Mouse (Mus musculus): ENCODE measurements around the gene Prkn. TPM values are rescaled to one million over a fixed set of nuclear protein-coding genes. Genes with fewer than 3 reads are reported as not detected.

Gene Prkn
- total and polyA plus RNA-seq, 2 experiments from 2014 or later = 6.2 to 6.8 TPM

GRCm38 (mm10) chr17:11309843-11310242 is 469.7 kb downstream of the Prkn start:
- no peaks in the 10 kb centered on the region for H3K9me3 ChIP-seq (ENCODE audit: low read length)
- H3K36me3 ChIP-seq (ENCODE audit: insufficient read depth) = no peaks in the 10 kb centered on the region
- no peak overlapping the region for H3K9ac ChIP-seq
- DNase-seq = no peak
- no peak for ATAC-seq
- H3K27ac ChIP-seq (ENCODE audit: low read depth, low read length) = no peak overlapping the region
- H3K4me2 ChIP-seq (ENCODE audit: low read depth) = no peak overlapping the region
- TF ChIP-seq CTCF (IDR thresholded peaks at IDR 0.05; ENCODE audit: low read depth) = no peak
- WGBS = 29% methylated on average over 1 of the region's 1 CpGs
- no peaks in the 10 kb centered on the region for H3K4me1 ChIP-seq (ENCODE audit: insufficient read depth)
- no peak overlapping the region for H3K4me3 ChIP-seq (ENCODE audit: low read depth, low read length)
- H3K27me3 ChIP-seq (ENCODE audit: insufficient read depth, low read length) = no peaks in the 10 kb centered on the region

- Histone ChIP-seq H3K9ac (no peak overlapping the region), H3K4me3 (ENCODE audit: low read depth, low read length) (no peak overlapping the region), H3K27ac (ENCODE audit: low read depth, low read length) (no peak overlapping the region), H3K4me1 (ENCODE audit: insufficient read depth) (no peaks in the 10 kb centered on the region), H3K9me3 (ENCODE audit: low read length) (no peaks in the 10 kb centered on the region), H3K4me2 (ENCODE audit: low read depth) (no peak overlapping the region), H3K36me3 (ENCODE audit: insufficient read depth) (no peaks in the 10 kb centered on the region), H3K27me3 (ENCODE audit: insufficient read depth, low read length) (no peaks in the 10 kb centered on the region)
- 43% methylated on average over 2 of the region's 2 CpGs for WGBS
- ATAC-seq (no peak), DNase-seq (no peak)
- TF ChIP-seq CTCF (IDR thresholded peaks at IDR 0.05; ENCODE audit: low read depth) = no peak
Observed at GRCm38 (mm10) chr17:11314163-11314562, 474.0 kb downstream of the Prkn start.

GRCm38 (mm10) chr17:11315675-11316074 is 475.5 kb downstream of the Prkn start:
- no peak for ATAC-seq
- no peaks in the 10 kb centered on the region for H3K36me3 ChIP-seq (ENCODE audit: insufficient read depth)

GRCm38 (mm10) chr17:11318946-11319345 is 478.8 kb downstream of the Prkn start:
- 95% methylated on average over 7 of the region's 7 CpGs for WGBS
- no peak overlapping the region for H3K4me3 ChIP-seq (ENCODE audit: low read depth, low read length)
- H3K36me3 ChIP-seq (ENCODE audit: insufficient read depth) = no peaks in the 10 kb centered on the region
- no peak for ATAC-seq
- no peak for TF ChIP-seq CTCF (IDR thresholded peaks at IDR 0.05; ENCODE audit: low read depth)
- no peak overlapping the region for H3K27ac ChIP-seq (ENCODE audit: low read depth, low read length)
- H3K4me2 ChIP-seq (ENCODE audit: low read depth) = no peak overlapping the region
- no peaks in the 10 kb centered on the region for H3K27me3 ChIP-seq (ENCODE audit: insufficient read depth, low read length)
- no peak for DNase-seq
- H3K9ac ChIP-seq = no peak overlapping the region
- H3K9me3 ChIP-seq (ENCODE audit: low read length) = no peaks in the 10 kb centered on the region
- no peaks in the 10 kb centered on the region for H3K4me1 ChIP-seq (ENCODE audit: insufficient read depth)

More at GRCm38 (mm10) chr17:11315675-11316074, 475.5 kb downstream of the Prkn start:
- H3K4me3 ChIP-seq (ENCODE audit: low read depth, low read length) = no peak overlapping the region
- WGBS = 95% methylated on average over 4 of the region's 4 CpGs
- H3K9me3 ChIP-seq (ENCODE audit: low read length) = no peaks in the 10 kb centered on the region
- no peak for DNase-seq
- no peaks in the 10 kb centered on the region for H3K4me1 ChIP-seq (ENCODE audit: insufficient read depth)
- TF ChIP-seq CTCF (IDR thresholded peaks at IDR 0.05; ENCODE audit: low read depth) = no peak
- no peaks in the 10 kb centered on the region for H3K27me3 ChIP-seq (ENCODE audit: insufficient read depth, low read length)
- no peak overlapping the region for H3K4me2 ChIP-seq (ENCODE audit: low read depth)
- no peak overlapping the region for H3K27ac ChIP-seq (ENCODE audit: low read depth, low read length)
- no peak overlapping the region for H3K9ac ChIP-seq

GRCm38 (mm10) chr17:11319666-11320360 is 479.6 kb downstream of the Prkn start:
- H3K9me3 ChIP-seq (ENCODE audit: low read length) = no peaks in the 10 kb centered on the region
- ATAC-seq (no peak), DNase-seq (no peak)
- no peaks in the 10 kb centered on the region for H3K4me1 ChIP-seq (ENCODE audit: insufficient read depth)
- no peak overlapping the region for H3K27ac ChIP-seq (ENCODE audit: low read depth, low read length)
- H3K9ac ChIP-seq = no peak overlapping the region
- no peak overlapping the region for H3K4me2 ChIP-seq (ENCODE audit: low read depth)
- no peak overlapping the region for H3K4me3 ChIP-seq (ENCODE audit: low read depth, low read length)
- no peaks in the 10 kb centered on the region for H3K36me3 ChIP-seq (ENCODE audit: insufficient read depth)
- TF ChIP-seq CTCF (IDR thresholded peaks at IDR 0.05; ENCODE audit: low read depth) = no peak
- no peaks in the 10 kb centered on the region for H3K27me3 ChIP-seq (ENCODE audit: insufficient read depth, low read length)
- WGBS = 74% methylated on average over 7 of the region's 7 CpGs

GRCm38 (mm10) chr17:11332081-11332480 is 491.9 kb downstream of the Prkn start:
- no peak for ATAC-seq
- no peaks in the 10 kb centered on the region for H3K9me3 ChIP-seq (ENCODE audit: low read length)
- H3K36me3 ChIP-seq (ENCODE audit: insufficient read depth) = no peaks in the 10 kb centered on the region
- H3K4me1 ChIP-seq (ENCODE audit: insufficient read depth) = no peaks in the 10 kb centered on the region
- H3K4me2 ChIP-seq (ENCODE audit: low read depth) = no peak overlapping the region
- H3K4me3 ChIP-seq (ENCODE audit: low read depth, low read length) = no peak overlapping the region
- no peaks in the 10 kb centered on the region for H3K27me3 ChIP-seq (ENCODE audit: insufficient read depth, low read length)
- no peak overlapping the region for H3K27ac ChIP-seq (ENCODE audit: low read depth, low read length)
- no peak overlapping the region for H3K9ac ChIP-seq
- TF ChIP-seq CTCF (IDR thresholded peaks at IDR 0.05; ENCODE audit: low read depth) = no peak
- 69% methylated on average over 8 of the region's 8 CpGs for WGBS
- peak; percentile 11 for DNase-seq

- Histone ChIP-seq H3K4me2 (ENCODE audit: low read depth) (no peak overlapping the region), H3K4me1 (ENCODE audit: insufficient read depth) (no peaks in the 10 kb centered on the region), H3K9ac (no peak overlapping the region), H3K27me3 (ENCODE audit: insufficient read depth, low read length) (no peaks in the 10 kb centered on the region), H3K27ac (ENCODE audit: low read depth, low read length) (no peak overlapping the region), H3K36me3 (ENCODE audit: insufficient read depth) (no peaks in the 10 kb centered on the region), H3K9me3 (ENCODE audit: low read length) (no peaks in the 10 kb centered on the region), H3K4me3 (ENCODE audit: low read depth, low read length) (no peak overlapping the region)
- 72% methylated on average over 3 of the region's 3 CpGs for WGBS
- no peak for ATAC-seq
- DNase-seq = no peak
- TF ChIP-seq CTCF (IDR thresholded peaks at IDR 0.05; ENCODE audit: low read depth) = no peak
Observed at GRCm38 (mm10) chr17:11333741-11334140, 493.6 kb downstream of the Prkn start.

All from forebrain, postnatal 0 days (tissue).